Mouse (Mus musculus): ENCODE measurements around the gene Gna15. TPM values are rescaled to one million over a fixed set of nuclear protein-coding genes. Genes with fewer than 3 reads are reported as not detected.
A peak's percentile ranks its signal among the peaks of the same experiment; 100 is the strongest.

Gna15 gene
- polyA plus RNA-seq, 1 experiment from 2014 or later: 1.2 TPM

DNA sequence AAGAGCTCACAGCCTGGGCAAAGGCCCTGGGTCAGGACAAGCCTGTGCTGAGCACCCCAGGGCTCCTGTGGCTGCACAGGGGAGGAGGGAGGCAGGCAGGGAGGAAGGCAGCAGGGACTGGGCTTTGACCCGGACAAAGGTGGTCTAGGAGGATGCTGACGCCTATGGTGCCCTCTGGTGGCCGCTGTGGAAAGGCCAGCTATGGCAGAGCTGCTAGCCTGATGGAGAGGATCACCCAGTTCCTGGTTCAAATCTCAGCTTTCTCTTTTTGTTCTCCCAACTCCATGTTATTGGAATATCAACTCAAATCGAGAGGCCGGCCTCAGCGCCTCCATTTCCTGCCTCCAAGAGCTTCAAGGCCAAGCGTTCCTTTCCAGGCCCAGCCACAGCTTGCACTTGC, 26.2 kb upstream of the Gna15 start:
- Histone ChIP-seq H3K4me2 (no peak overlapping the region), H3K4me1 (replicated peaks) (peaks cover 12% of the 10 kb centered on the region), H3K9me3 (no peaks in the 10 kb centered on the region), H3K27me3 (no peaks in the 10 kb centered on the region), H3K4me3 (no peak overlapping the region), H3K27ac (replicated peaks) (no peak overlapping the region), H3K9ac (no peak overlapping the region), H3K36me3 (no peaks in the 10 kb centered on the region)
- no peak for ATAC-seq (ENCODE audit: low FRiP score, low read depth)
- WGBS: 9% methylated on average over 7 of the region's 7 CpGs

GRCm38 (mm10) chr10:81548944-81549343, 24.9 kb upstream of the Gna15 start:
- no peak overlapping the region for H3K27ac ChIP-seq (replicated peaks)
- no peak for ATAC-seq (ENCODE audit: low FRiP score, low read depth)
- H3K36me3 ChIP-seq: no peaks in the 10 kb centered on the region
- no peak overlapping the region for H3K4me2 ChIP-seq
- H3K9me3 ChIP-seq: no peaks in the 10 kb centered on the region
- no peaks in the 10 kb centered on the region for H3K27me3 ChIP-seq
- no peak overlapping the region for H3K4me3 ChIP-seq
- H3K9ac ChIP-seq: no peak overlapping the region
- H3K4me1 ChIP-seq (replicated peaks): peaks cover 15% of the 10 kb centered on the region
- WGBS: 72% methylated on average over 5 of the region's 5 CpGs

GRCm38 (mm10) chr10:81546788-81547571, 23.0 kb upstream of the Gna15 start:
- H3K4me2 ChIP-seq: no peak overlapping the region
- peaks cover 34% of the 10 kb centered on the region for H3K4me1 ChIP-seq (replicated peaks)
- H3K27me3 ChIP-seq: no peaks in the 10 kb centered on the region
- H3K27ac ChIP-seq (replicated peaks): no peak overlapping the region
- no peak overlapping the region for H3K4me3 ChIP-seq
- no peaks in the 10 kb centered on the region for H3K9me3 ChIP-seq
- H3K9ac ChIP-seq: no peak overlapping the region
- no peaks in the 10 kb centered on the region for H3K36me3 ChIP-seq
- WGBS: 93% methylated on average over 13 of the region's 13 CpGs
- ATAC-seq (ENCODE audit: low FRiP score, low read depth): no peak

- H3K9ac ChIP-seq: no peak overlapping the region
- no peak for ATAC-seq (ENCODE audit: low FRiP score, low read depth)
- H3K4me2 ChIP-seq: no peak overlapping the region
- no peak overlapping the region for H3K27ac ChIP-seq (replicated peaks)
- peaks cover 34% of the 10 kb centered on the region for H3K4me1 ChIP-seq (replicated peaks)
- H3K36me3 ChIP-seq: no peaks in the 10 kb centered on the region
- H3K4me3 ChIP-seq: no peak overlapping the region
- 85% methylated on average over 5 of the region's 5 CpGs for WGBS
- H3K27me3 ChIP-seq: no peaks in the 10 kb centered on the region
- no peaks in the 10 kb centered on the region for H3K9me3 ChIP-seq
These were observed 22.3 kb upstream of the Gna15 start for GRCm38 (mm10) chr10:81546332-81546731.

GRCm38 (mm10) chr10:81545161-81545747, 21.2 kb upstream of the Gna15 start, which contains the start of gene Gna11:
Gene Gna11, minus strand, starts transcription at chr10:81545190.
- peak within 1 kb of the TSS; percentile 79 for H3K9ac ChIP-seq
- no peaks in the 10 kb centered on the region for H3K27me3 ChIP-seq
- H3K9me3 ChIP-seq: no peaks in the 10 kb centered on the region
- H3K27ac ChIP-seq (replicated peaks): peak within 1 kb of the TSS; percentile 89
- H3K4me3 ChIP-seq: peak within 1 kb of the TSS; percentile 88
- H3K4me2 ChIP-seq: peak within 1 kb of the TSS; percentile 92
- H3K4me1 ChIP-seq (replicated peaks): peaks cover 40% of the 10 kb centered on the region
- no peaks in the 10 kb centered on the region for H3K36me3 ChIP-seq
- WGBS: under 1% methylated on average over 57 of the region's 59 CpGs
- ATAC-seq (ENCODE audit: low FRiP score, low read depth): peak; percentile 96

DNA sequence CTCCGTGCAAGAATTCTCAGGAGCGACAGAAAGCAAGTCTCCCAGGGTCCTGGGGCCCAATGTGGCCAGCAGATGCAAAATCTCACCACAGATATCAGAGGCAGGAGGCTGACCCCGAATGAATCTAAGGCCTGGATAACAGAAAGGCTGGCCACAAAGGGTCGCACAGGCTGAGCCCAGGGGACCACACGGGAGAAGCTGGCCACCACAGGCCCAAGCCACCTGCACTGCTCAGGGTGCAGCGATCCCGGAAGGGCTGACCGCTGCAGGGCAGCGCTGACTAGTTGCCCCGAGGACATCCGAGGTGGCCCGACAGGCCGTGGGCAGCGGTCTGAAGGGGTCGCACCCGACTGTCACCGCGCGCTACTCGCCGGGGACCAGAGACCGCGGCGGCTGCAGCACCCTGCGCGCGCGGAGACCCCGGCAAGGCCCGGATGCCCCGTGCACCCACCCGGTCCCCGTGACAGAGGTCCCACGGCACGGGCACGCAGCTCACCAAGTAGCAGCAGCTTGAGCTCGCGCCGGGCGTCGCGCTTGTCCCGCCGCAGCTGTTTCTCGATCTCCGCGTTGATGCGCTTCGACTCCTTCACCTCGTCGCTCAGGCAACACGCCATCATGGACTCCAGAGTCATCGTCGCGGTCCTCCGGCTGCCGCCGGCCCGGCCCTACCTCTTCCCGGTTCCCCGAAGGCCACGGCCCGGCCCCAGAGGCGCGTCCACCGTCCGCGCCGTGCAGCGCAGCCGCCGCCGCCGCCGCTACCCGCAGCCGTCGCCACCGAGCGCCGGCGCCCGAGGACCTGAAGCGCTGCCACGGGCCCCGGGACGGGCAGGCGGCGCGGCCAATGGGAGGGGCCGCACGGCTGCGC, 20.5 kb upstream of the Gna15 start:
- H3K4me3 ChIP-seq: peak overlapping the region; percentile 88
- H3K27ac ChIP-seq (replicated peaks): peak overlapping the region; percentile 89
- peak; percentile 4; the same call in 1 of the 2 replicates for ATAC-seq (ENCODE audit: low FRiP score, low read depth)
- no peaks in the 10 kb centered on the region for H3K9me3 ChIP-seq
- H3K4me1 ChIP-seq (replicated peaks): peaks cover 40% of the 10 kb centered on the region
- WGBS: under 1% methylated on average over 87 of the region's 93 CpGs
- H3K9ac ChIP-seq: peak overlapping the region; percentile 79
- peak overlapping the region; percentile 92 for H3K4me2 ChIP-seq
- no peaks in the 10 kb centered on the region for H3K36me3 ChIP-seq
- H3K27me3 ChIP-seq: no peaks in the 10 kb centered on the region

DNA sequence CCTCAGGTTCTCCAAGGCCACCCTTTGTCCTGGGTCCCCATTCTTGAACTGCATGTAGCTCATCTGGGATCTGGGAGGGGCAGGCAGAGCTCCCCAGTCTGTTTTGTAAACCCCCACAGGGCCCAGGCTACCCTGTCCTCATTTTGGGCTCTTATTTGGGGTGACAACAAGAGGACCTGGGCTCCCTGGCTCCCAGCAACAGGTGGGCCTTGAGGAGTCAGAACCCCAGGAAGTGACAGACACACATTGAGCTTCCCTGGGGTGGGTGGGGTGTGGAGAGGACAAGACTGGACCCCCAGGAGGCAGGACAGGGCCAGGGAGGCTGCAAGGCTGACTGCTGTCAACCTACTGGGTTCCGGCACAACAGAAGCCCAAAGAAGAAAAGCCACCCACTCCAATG, 19.6 kb upstream of the Gna15 start:
- no peak for ATAC-seq (ENCODE audit: low FRiP score, low read depth)
- H3K4me3 ChIP-seq: peak overlapping the region; percentile 88
- H3K9me3 ChIP-seq: no peaks in the 10 kb centered on the region
- peak overlapping the region; percentile 92 for H3K4me2 ChIP-seq
- peaks cover 40% of the 10 kb centered on the region for H3K4me1 ChIP-seq (replicated peaks)
- 0 out of 2 replicates have a peak overlapping the region, but pooled peaks have one; percentile 89 for H3K27ac ChIP-seq (replicated peaks)
- peak overlapping the region; percentile 79 for H3K9ac ChIP-seq
- no peaks in the 10 kb centered on the region for H3K27me3 ChIP-seq
- no peaks in the 10 kb centered on the region for H3K36me3 ChIP-seq
- 62% methylated on average over 1 of the region's 1 CpGs for WGBS

GRCm38 (mm10) chr10:81542727-81543460, 18.9 kb upstream of the Gna15 start:
- Histone ChIP-seq H3K9me3 (no peaks in the 10 kb centered on the region), H3K27ac (replicated peaks) (no peak overlapping the region), H3K4me1 (replicated peaks) (peaks cover 40% of the 10 kb centered on the region), H3K4me3 (peak overlapping the region; percentile 88), H3K27me3 (no peaks in the 10 kb centered on the region), H3K36me3 (no peaks in the 10 kb centered on the region), H3K4me2 (peak overlapping the region; percentile 92), H3K9ac (peak overlapping the region; percentile 79; the same call in 1 of the 2 replicates)
- 82% methylated on average over 7 of the region's 7 CpGs for WGBS
- ATAC-seq (ENCODE audit: low FRiP score, low read depth): no peak

DNA sequence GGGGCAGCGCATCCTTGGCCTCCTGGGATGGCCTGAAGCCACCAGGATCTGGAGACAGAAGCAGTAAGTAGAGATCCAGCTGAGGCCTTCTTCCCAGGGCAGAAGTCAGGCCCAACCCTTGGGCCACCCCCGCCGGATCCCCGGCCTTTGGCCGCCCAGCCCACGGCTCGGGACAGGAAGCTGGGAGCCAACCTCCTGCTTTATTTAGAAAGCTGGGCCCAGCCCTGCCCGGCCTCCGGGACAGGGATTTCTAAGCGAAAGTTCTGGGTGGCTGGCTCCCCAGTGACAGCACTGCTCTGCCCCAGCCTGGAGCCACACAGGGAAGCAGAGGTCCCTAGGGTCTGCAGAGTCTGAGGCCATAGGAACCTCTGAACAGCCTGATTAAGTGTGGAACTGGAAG, 17.8 kb upstream of the Gna15 start:
- Histone ChIP-seq H3K4me1 (replicated peaks) (peaks cover 40% of the 10 kb centered on the region), H3K36me3 (no peaks in the 10 kb centered on the region), H3K27ac (replicated peaks) (no peak overlapping the region), H3K9ac (no peak overlapping the region), H3K27me3 (no peaks in the 10 kb centered on the region), H3K4me3 (no peak overlapping the region), H3K9me3 (no peaks in the 10 kb centered on the region), H3K4me2 (peak overlapping the region; percentile 15; the same call in 1 of the 2 replicates)
- WGBS: 86% methylated on average over 10 of the region's 10 CpGs
- ATAC-seq (ENCODE audit: low FRiP score, low read depth): no peak

DNA sequence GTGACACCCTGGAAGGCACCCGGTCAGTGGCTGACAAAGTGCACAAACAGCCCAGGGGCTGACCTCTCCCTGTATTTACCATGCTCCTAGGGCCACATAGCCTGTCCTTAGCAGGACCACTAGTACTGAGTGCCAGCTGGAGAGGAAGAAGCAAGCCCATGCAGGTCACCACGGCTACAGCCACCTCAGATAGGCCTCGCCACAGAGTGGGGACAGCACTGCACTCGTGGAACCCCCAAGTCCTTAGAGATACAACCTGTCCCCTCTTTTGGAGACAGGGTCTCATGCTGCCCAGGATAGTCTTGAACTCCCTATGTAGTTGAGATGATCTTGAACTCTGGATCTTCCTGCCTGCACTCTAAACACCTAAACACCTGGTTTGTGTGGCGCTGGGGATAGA, 17.3 kb upstream of the Gna15 start:
- no peak overlapping the region for H3K9ac ChIP-seq
- 86% methylated on average over 5 of the region's 5 CpGs for WGBS
- no peak overlapping the region for H3K27ac ChIP-seq (replicated peaks)
- H3K4me3 ChIP-seq: no peak overlapping the region
- H3K4me2 ChIP-seq: peak overlapping the region; percentile 15; the same call in 1 of the 2 replicates
- H3K9me3 ChIP-seq: no peaks in the 10 kb centered on the region
- ATAC-seq (ENCODE audit: low FRiP score, low read depth): no peak
- H3K36me3 ChIP-seq: no peaks in the 10 kb centered on the region
- H3K27me3 ChIP-seq: no peaks in the 10 kb centered on the region
- peaks cover 40% of the 10 kb centered on the region for H3K4me1 ChIP-seq (replicated peaks)

GRCm38 (mm10) chr10:81538321-81539048, 14.5 kb upstream of the Gna15 start:
- H3K4me1 ChIP-seq (replicated peaks): peaks cover 28% of the 10 kb centered on the region
- 93% methylated on average over 3 of the region's 3 CpGs for WGBS
- no peaks in the 10 kb centered on the region for H3K9me3 ChIP-seq
- no peak overlapping the region for H3K4me3 ChIP-seq
- H3K27me3 ChIP-seq: no peaks in the 10 kb centered on the region
- no peak overlapping the region for H3K4me2 ChIP-seq
- H3K27ac ChIP-seq (replicated peaks): no peak overlapping the region
- H3K9ac ChIP-seq: no peak overlapping the region
- no peak for ATAC-seq (ENCODE audit: low FRiP score, low read depth)
- no peaks in the 10 kb centered on the region for H3K36me3 ChIP-seq

Data from hindbrain, embryonic 15.5 days (tissue).